ENCODE assay signal across 14 mouse cellular contexts in the genomic region with DNA sequence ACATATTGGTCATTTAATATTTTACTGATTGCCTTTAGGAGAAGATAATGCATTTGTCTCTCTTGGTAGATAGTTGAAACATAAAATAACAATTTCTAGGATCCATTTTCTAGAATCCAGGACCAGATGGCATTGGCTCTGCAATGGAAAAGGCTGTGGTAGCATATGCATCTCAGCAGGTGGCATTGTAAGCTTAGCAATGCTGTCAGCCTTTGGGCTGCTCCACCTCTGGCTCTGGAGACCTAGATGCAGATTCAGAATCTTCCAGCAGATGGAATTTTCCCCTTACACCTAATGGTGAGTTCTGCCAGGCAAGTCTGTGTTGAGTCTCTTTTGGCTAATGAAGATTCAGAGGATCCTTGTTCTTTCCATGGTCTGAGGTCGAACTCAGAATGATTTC. TPM values are rescaled to one million over a fixed set of nuclear protein-coding genes. Genes with fewer than 3 reads are reported as not detected.
DNase-seq lines count a peak whose midpoint lies in the region; ATAC-seq and TF ChIP-seq lines count a peak whose summit lies in the region.
"Had no signal": no experiment of that assay in that cellular context is flagged by ENCODE, and none has a peak within 500 bp of the region (broad histone marks: within the 10 kb centered on the region; RNA-seq: fewer than 3 reads in every experiment).

No protein-coding gene starts in this region.

- no peaks in the 10 kb centered on the region for H3K9me3 ChIP-seq in hindbrain, embryonic 16.5 days (ENCODE audit: control insufficient read depth, low read length)
- no peaks in the 10 kb centered on the region for H3K9me3 ChIP-seq in hindbrain, embryonic 13.5 days
- no peaks in the 10 kb centered on the region for H3K9me3 ChIP-seq in ES-E14 (ENCODE audit: control insufficient read depth, insufficient read depth, low read depth, low read length)
- H3K9me3 ChIP-seq: G1E; liver, embryonic 12.5 days had no signal

- peak; percentile 45; the same call in 1 of the 2 replicates for ATAC-seq in hindbrain, embryonic 16.5 days
- no peak for ATAC-seq in hindbrain, embryonic 13.5 days (ENCODE audit: low FRiP score)
- ATAC-seq: forebrain, embryonic 16.5 days; liver, embryonic 12.5 days had no signal

- in situ Hi-C loops in ES-E14 (cut with MboI; ENCODE audit: low sequenced_read_pairs in 2 of 2, unreplicated experiment in 2 of 2): no loop called here

- no peak for TF ChIP-seq POLR2A in thymus, adult 2 months (IDR thresholded peaks at IDR 0.05; ENCODE audit: control insufficient read depth, extremely low read depth, insufficient read depth, low read length, poor library complexity)

- no peak overlapping the region for H3K4me3 ChIP-seq in hindbrain, embryonic 16.5 days (ENCODE audit: low read length)
- no peak overlapping the region for H3K4me3 ChIP-seq in hindbrain, embryonic 13.5 days
- H3K4me3 ChIP-seq in ES-E14 (ENCODE audit: insufficient read depth in 1 of 2, low read depth in 1 of 2, low read length in 2 of 2, poor library complexity in 1 of 2, severe bottlenecking in 1 of 2): no peak overlapping the region
- no peak overlapping the region for H3K4me3 ChIP-seq in thymus, adult 2 months (ENCODE audit: control insufficient read depth, insufficient read depth, low read length)
- H3K4me3 ChIP-seq: liver, embryonic 12.5 days had no signal

- no peak for TF ChIP-seq CTCF in thymus, adult 2 months (IDR thresholded peaks at IDR 0.05; ENCODE audit: borderline replicate concordance, control insufficient read depth, extremely low read depth, insufficient read depth, low read length, poor library complexity)

- no peaks in the 10 kb centered on the region for H3K27me3 ChIP-seq in hindbrain, embryonic 16.5 days (replicated peaks; ENCODE audit: control insufficient read depth, insufficient read depth, low read length)
- H3K27me3 ChIP-seq in hindbrain, embryonic 13.5 days: no peaks in the 10 kb centered on the region
- H3K27me3 ChIP-seq in thymus, adult 2 months (ENCODE audit: control insufficient read depth, insufficient read depth, low read length): no peaks in the 10 kb centered on the region
- H3K27me3 ChIP-seq: liver, embryonic 12.5 days had no signal

- WGBS in hindbrain, embryonic 16.5 days: 71% methylated on average over 1 of the region's 1 CpGs
- 83% methylated on average over 1 of the region's 1 CpGs for WGBS in hindbrain, embryonic 13.5 days
- WGBS in thymus, adult 2 months: 88% methylated on average over 1 of the region's 1 CpGs

- no peak overlapping the region for H3K27ac ChIP-seq in hindbrain, embryonic 16.5 days (ENCODE audit: low read depth, low read length)
- no peak overlapping the region for H3K27ac ChIP-seq in hindbrain, embryonic 13.5 days
- H3K27ac ChIP-seq in ES-E14 (ENCODE audit: insufficient read depth, low read depth, low read length, poor library complexity, severe bottlenecking): no peak overlapping the region
- H3K27ac ChIP-seq in thymus, adult 2 months (ENCODE audit: control insufficient read depth, insufficient read depth, low read length): no peak overlapping the region
- H3K27ac ChIP-seq: liver, embryonic 12.5 days had no signal

- H3K4me1 ChIP-seq in hindbrain, embryonic 16.5 days (ENCODE audit: control insufficient read depth, insufficient read depth, low read depth, low read length): no peaks in the 10 kb centered on the region
- H3K4me1 ChIP-seq in hindbrain, embryonic 13.5 days (replicated peaks): no peaks in the 10 kb centered on the region
- no peaks in the 10 kb centered on the region for H3K4me1 ChIP-seq in ES-E14 (ENCODE audit: control insufficient read depth in 2 of 2, insufficient read depth in 2 of 2, low read length in 2 of 2, poor library complexity in 1 of 2)
- no peaks in the 10 kb centered on the region for H3K4me1 ChIP-seq in thymus, adult 2 months (replicated peaks; ENCODE audit: control insufficient read depth, insufficient read depth, low read length)
- H3K4me1 ChIP-seq: liver, embryonic 12.5 days had no signal

- DNase-seq in 3T3-L1 (ENCODE audit: low read depth, low spot score) (peak; percentile 55), ES-E14 (ENCODE audit: low read depth, low spot score) (peak; percentile 2)
- DNase-seq in cerebellum, adult 9-10 months: peak; percentile 73
- DNase-seq in adrenal gland, adult 2 months: no peak
- DNase-seq in thymus, adult 2 months: no peak
- no peak for DNase-seq in kidney, postnatal 10 days
- DNase-seq: adrenal gland, postnatal 14 days; kidney, adult 2 months had no signal

- H3K36me3 ChIP-seq in hindbrain, embryonic 16.5 days (ENCODE audit: control insufficient read depth, insufficient read depth, low read length): no peaks in the 10 kb centered on the region
- no peaks in the 10 kb centered on the region for H3K36me3 ChIP-seq in hindbrain, embryonic 13.5 days
- no peaks in the 10 kb centered on the region for H3K36me3 ChIP-seq in ES-E14 (ENCODE audit: control insufficient read depth, insufficient read depth, low read length, poor library complexity, severe bottlenecking)
- no peaks in the 10 kb centered on the region for H3K36me3 ChIP-seq in thymus, adult 2 months (ENCODE audit: control insufficient read depth, insufficient read depth, low read length)
- H3K36me3 ChIP-seq: G1E; liver, embryonic 12.5 days had no signal

- no peak overlapping the region for H3K9ac ChIP-seq in hindbrain, embryonic 16.5 days (ENCODE audit: low read depth, low read length)
- no peak overlapping the region for H3K9ac ChIP-seq in hindbrain, embryonic 13.5 days
- no peak overlapping the region for H3K9ac ChIP-seq in ES-E14 (ENCODE audit: insufficient read depth, low read depth, low read length, poor library complexity, severe bottlenecking)
- H3K9ac ChIP-seq: liver, embryonic 12.5 days had no signal

- H3K4me2 ChIP-seq in hindbrain, embryonic 16.5 days (ENCODE audit: low read length): no peak overlapping the region
- H3K4me2 ChIP-seq in hindbrain, embryonic 13.5 days: no peak overlapping the region
- H3K4me2 ChIP-seq: liver, embryonic 12.5 days had no signal

TF ChIP-seq in ES-E14, 5 proteins besides CTCF, POLR2A, EP300 and RAD21:
- TF ChIP-seq ZC3H11A (IDR thresholded peaks at IDR 0.05; ENCODE audit: borderline replicate concordance, low read depth, low read length) (peak; percentile 32; the same call in 1 of the 2 replicates), CHD2 (IDR thresholded peaks at IDR 0.05; ENCODE audit: low read depth, low read length) (no peak), HCFC1 (IDR thresholded peaks at IDR 0.05; ENCODE audit: borderline replicate concordance, insufficient read depth, low read length) (no peak)

RNA-seq across cellular contexts. Expression of a gene that starts 44.3 kb away (rescaled TPM):
- polyA plus RNA-seq in hindbrain, embryonic 16.5 days (2015; fragmentation: Nextera tagmentation; extraction: Ambion mirVana): 47.5 and 48.9 TPM in 2 replicates
- polyA plus RNA-seq in hindbrain, embryonic 13.5 days (2015; fragmentation: Nextera tagmentation; extraction: Ambion mirVana): 36.3 and 42.4 TPM in 2 replicates
- total RNA-seq in ES-E14 (2012; rRNA removed): 1.3 and 1.8 TPM in 2 replicates
- total RNA-seq in adrenal gland, adult 2 months (2021): 1 to 10 TPM; 1.4 to 6.3 TPM
- 10.8 and 19.8 TPM in 2 replicates for polyA plus RNA-seq in adrenal gland, adult 2 months (2012; rRNA removed)
- 1.6 and 2.0 TPM in 2 replicates for polyA plus RNA-seq in thymus, adult 2 months (2012; rRNA removed)
- total RNA-seq: megakaryocyte-erythroid progenitor cell, adult 5-6 weeks had no signal
- polyA plus RNA-seq: G1E had no signal

Comparison
In these comparisons a context has a peak if more than half of its experiments do, and no peak if none do; other contexts are left out.
1. DNase-seq: peak in 3T3-L1 (single experiment), ES-E14 (single experiment) and cerebellum, adult 9-10 months (single experiment); none in adrenal gland, adult 2 months (single experiment), thymus, adult 2 months (single experiment) and kidney, postnatal 10 days (single experiment).